Mouse (Mus musculus) lung, adult 2 months (tissue): ENCODE data around the gene Sergef.

Experiments used
- CTCF ChIP-seq: fragments of 200-500 bp; IDR thresholded peaks from 2 replicates; pipeline ENCODE4 v1.5.1; 2011; ENCODE audit warnings: mild to moderate bottlenecking, low read length, control low read depth; ENCODE audit not compliant: insufficient read depth
- POLR2A ChIP-seq: fragments of 200-500 bp; IDR thresholded peaks from 2 replicates; pipeline ENCODE4 v1.6.1; 2011; ENCODE audit warnings: low read depth, mild to moderate bottlenecking, control low read depth, low read length, borderline replicate concordance; ENCODE audit errors: extremely low read depth

GRCm38 (mm10) chr7:46509391-46510310, 130.0 kb downstream of the Sergef start:
- no peak for TF ChIP-seq POLR2A
- TF ChIP-seq CTCF = no peak
